9 mouse cellular contexts compared by ENCODE assay signal in genomic region chr7:137468174-137468573, GRCm38 (mm10). TPM values are rescaled to one million over a fixed set of nuclear protein-coding genes. Genes with fewer than 3 reads are reported as not detected.
DNase-seq lines count a peak whose midpoint lies in the region; ATAC-seq and TF ChIP-seq lines count a peak whose summit lies in the region.
"Had no signal": no experiment of that assay in that cellular context is flagged by ENCODE, and none has a peak within 500 bp of the region (broad histone marks: within the 10 kb centered on the region; RNA-seq: fewer than 3 reads in every experiment).

No protein-coding gene starts in this region.

- intact Hi-C loops in left cerebral cortex, postnatal 25 days (cut with DNase I), result loop anchor here (5.0 to 10.0 kb wide), 2 partner anchors 981 to 1633 kb away; no protein-coding TSS in a partner anchor

- no peak overlapping the region for H3K4me2 ChIP-seq in liver, embryonic 13.5 days
- no peak overlapping the region for H3K4me2 ChIP-seq in liver, embryonic 11.5 days
- no peak overlapping the region for H3K4me2 ChIP-seq in hindbrain, embryonic 14.5 days (replicated peaks)
- no peak overlapping the region for H3K4me2 ChIP-seq in forebrain, embryonic 15.5 days (replicated peaks)
- H3K4me2 ChIP-seq: neural tube, embryonic 12.5 days had no signal

- H3K27me3 ChIP-seq in liver, embryonic 13.5 days, result no peaks in the 10 kb centered on the region
- H3K27me3 ChIP-seq in liver, embryonic 11.5 days (replicated peaks; ENCODE audit: control insufficient read depth, insufficient read depth, low read length), result no peaks in the 10 kb centered on the region
- H3K27me3 ChIP-seq in hindbrain, embryonic 14.5 days (ENCODE audit: control insufficient read depth, insufficient read depth, low read length), result no peaks in the 10 kb centered on the region
- H3K27me3 ChIP-seq in forebrain, embryonic 15.5 days, result no peaks in the 10 kb centered on the region
- H3K27me3 ChIP-seq: neural tube, embryonic 12.5 days had no signal

- H3K9ac ChIP-seq in liver, embryonic 13.5 days, result no peak overlapping the region
- H3K9ac ChIP-seq in liver, embryonic 11.5 days (ENCODE audit: low read depth, low read length), result no peak overlapping the region
- H3K9ac ChIP-seq in hindbrain, embryonic 14.5 days, result no peak overlapping the region
- no peak overlapping the region for H3K9ac ChIP-seq in forebrain, embryonic 15.5 days (replicated peaks)
- H3K9ac ChIP-seq: neural tube, embryonic 12.5 days had no signal

- no peak for ATAC-seq in liver, embryonic 13.5 days (ENCODE audit: low read depth)
- no peak for ATAC-seq in liver, embryonic 11.5 days (replicated peaks; ENCODE audit: low FRiP score)
- ATAC-seq in hindbrain, embryonic 14.5 days (ENCODE audit: low FRiP score), result no peak
- ATAC-seq in forebrain, embryonic 15.5 days (replicated peaks), result no peak

- WGBS in liver, embryonic 13.5 days (ENCODE audit: insufficient replicate concordance), result 70% methylated on average over 4 of the region's 4 CpGs
- WGBS in liver, embryonic 11.5 days, result 80% methylated on average over 4 of the region's 4 CpGs
- 81% methylated on average over 4 of the region's 4 CpGs for WGBS in hindbrain, embryonic 14.5 days
- 70% methylated on average over 4 of the region's 4 CpGs for WGBS in forebrain, embryonic 15.5 days

- TF ChIP-seq POLR2A in cortical plate, adult 2 months (IDR thresholded peaks at IDR 0.05; ENCODE audit: extremely low read depth, insufficient read depth, low read length), result no peak

- peak; percentile 80 for TF ChIP-seq CTCF in cortical plate, adult 2 months (IDR thresholded peaks at IDR 0.05; ENCODE audit: extremely low read depth, insufficient read depth, low read length)

- no peaks in the 10 kb centered on the region for H3K9me3 ChIP-seq in liver, embryonic 13.5 days (replicated peaks)
- no peaks in the 10 kb centered on the region for H3K9me3 ChIP-seq in liver, embryonic 11.5 days (ENCODE audit: control insufficient read depth, low read length)
- no peaks in the 10 kb centered on the region for H3K9me3 ChIP-seq in hindbrain, embryonic 14.5 days (ENCODE audit: control insufficient read depth, low read length)
- no peaks in the 10 kb centered on the region for H3K9me3 ChIP-seq in forebrain, embryonic 15.5 days
- H3K9me3 ChIP-seq: neural tube, embryonic 12.5 days had no signal

- no peak overlapping the region for H3K4me3 ChIP-seq in liver, embryonic 13.5 days (replicated peaks)
- no peak overlapping the region for H3K4me3 ChIP-seq in liver, embryonic 11.5 days (ENCODE audit: low read depth, low read length)
- H3K4me3 ChIP-seq in cortical plate, adult 2 months (ENCODE audit: insufficient read depth, low read length), result no peak overlapping the region
- no peak overlapping the region for H3K4me3 ChIP-seq in hindbrain, embryonic 14.5 days (replicated peaks; ENCODE audit: low read length)
- H3K4me3 ChIP-seq in forebrain, embryonic 15.5 days, result no peak overlapping the region
- H3K4me3 ChIP-seq: neural tube, embryonic 12.5 days had no signal

- H3K27ac ChIP-seq in liver, embryonic 13.5 days, result no peak overlapping the region
- no peak overlapping the region for H3K27ac ChIP-seq in liver, embryonic 11.5 days (ENCODE audit: low read depth, low read length)
- no peak overlapping the region for H3K27ac ChIP-seq in cortical plate, adult 2 months (ENCODE audit: insufficient read depth, low read length)
- no peak overlapping the region for H3K27ac ChIP-seq in hindbrain, embryonic 14.5 days
- no peak overlapping the region for H3K27ac ChIP-seq in forebrain, embryonic 15.5 days (replicated peaks)
- H3K27ac ChIP-seq: neural tube, embryonic 12.5 days had no signal

- DNase-seq in liver, embryonic 13.5 days, result peak; percentile 11
- DNase-seq in liver, embryonic 11.5 days (ENCODE audit: low spot score), result no peak
- peak; percentile 63 for DNase-seq in MN1 (ENCODE audit: low spot score)
- DNase-seq in hindbrain, embryonic 14.5 days (ENCODE audit: low spot score), result peak; percentile 69
- peak; percentile 40 to 65 for DNase-seq in left cerebral cortex, postnatal 25 days (ENCODE audit: low spot score in 2 of 2)
- DNase-seq in right cerebral cortex, postnatal 14 days, result peak; percentile 44

- H3K36me3 ChIP-seq in liver, embryonic 13.5 days, result peaks cover 48% of the 10 kb centered on the region
- peaks cover 20% of the 10 kb centered on the region for H3K36me3 ChIP-seq in liver, embryonic 11.5 days (ENCODE audit: control insufficient read depth, insufficient read depth, low read length)
- H3K36me3 ChIP-seq in hindbrain, embryonic 14.5 days (replicated peaks; ENCODE audit: control insufficient read depth, insufficient read depth), result peaks cover 55% of the 10 kb centered on the region
- peaks cover 35% of the 10 kb centered on the region for H3K36me3 ChIP-seq in forebrain, embryonic 15.5 days

- no peaks in the 10 kb centered on the region for H3K4me1 ChIP-seq in liver, embryonic 13.5 days (replicated peaks)
- no peaks in the 10 kb centered on the region for H3K4me1 ChIP-seq in liver, embryonic 11.5 days (replicated peaks; ENCODE audit: control insufficient read depth, insufficient read depth, low read length)
- H3K4me1 ChIP-seq in cortical plate, adult 2 months (ENCODE audit: control insufficient read depth, insufficient read depth, low read length), result no peaks in the 10 kb centered on the region
- H3K4me1 ChIP-seq in hindbrain, embryonic 14.5 days (replicated peaks; ENCODE audit: control insufficient read depth, insufficient read depth, low read length), result no peaks in the 10 kb centered on the region
- H3K4me1 ChIP-seq in forebrain, embryonic 15.5 days, result no peaks in the 10 kb centered on the region
- H3K4me1 ChIP-seq: neural tube, embryonic 12.5 days had no signal

RNA-seq across cellular contexts. Expression of gene Glrx3, which starts 30.8 kb away (rescaled TPM):
- 117 and 123 TPM in 2 replicates for polyA plus RNA-seq in liver, embryonic 13.5 days (2015; fragmentation: Nextera tagmentation; extraction: Ambion mirVana)
- 211 and 235 TPM in 2 replicates for polyA plus RNA-seq in liver, embryonic 11.5 days (2014; fragmentation: Nextera tagmentation; extraction: Ambion mirVana)
- 101 and 102 TPM in 2 replicates for polyA plus RNA-seq in cortical plate, adult 2 months (2012; rRNA removed)
- 301 and 320 TPM in 2 replicates for polyA plus RNA-seq in hindbrain, embryonic 14.5 days (2014; fragmentation: Nextera tagmentation; extraction: Ambion mirVana)
- total RNA-seq in left cerebral cortex, postnatal 25 days (2021), result 100 to 1,000 TPM in 1 of 2 experiments, 10 to 100 TPM in 1; 98.9 to 104 TPM
- 259 and 261 TPM in 2 replicates for polyA plus RNA-seq in forebrain, embryonic 15.5 days (2015; fragmentation: Nextera tagmentation; extraction: Ambion mirVana)

RNA-seq across cellular contexts. Expression of gene 9430038I01Rik, which starts 57.6 kb away (rescaled TPM):
- polyA plus RNA-seq in liver, embryonic 13.5 days (2015; fragmentation: Nextera tagmentation; extraction: Ambion mirVana), result 9.2 and 9.5 TPM in 2 replicates
- 18.0 and 18.1 TPM in 2 replicates for polyA plus RNA-seq in liver, embryonic 11.5 days (2014; fragmentation: Nextera tagmentation; extraction: Ambion mirVana)
- 4.1 and 4.8 TPM in 2 replicates for polyA plus RNA-seq in cortical plate, adult 2 months (2012; rRNA removed)
- 14.1 and 16.6 TPM in 2 replicates for polyA plus RNA-seq in hindbrain, embryonic 14.5 days (2014; fragmentation: Nextera tagmentation; extraction: Ambion mirVana)
- total RNA-seq in left cerebral cortex, postnatal 25 days (2021), result 1 to 10 TPM; 4.7 to 4.8 TPM
- 9.8 and 11.6 TPM in 2 replicates for polyA plus RNA-seq in forebrain, embryonic 15.5 days (2015; fragmentation: Nextera tagmentation; extraction: Ambion mirVana)
